Mouse (Mus musculus) embryonic facial prominence, embryonic 15.5 days (tissue): ENCODE results near the gene Gpr3. TPM values are rescaled to one million over a fixed set of nuclear protein-coding genes. Genes with fewer than 3 reads are reported as not detected.
A peak's percentile ranks its signal among the peaks of the same experiment; 100 is the strongest.

Source experiments
- ATAC-seq: fragments of 200-750 bp; cut with Nextera tagmentation; 2 replicates; pipeline ENCODE4 v1.8.0; 2017; ENCODE audit warnings: low read depth, moderate TSS enrichment; ENCODE audit not compliant: insufficient number of reproducible peaks, low FRiP score, low TSS enrichment
- H3K27ac ChIP-seq: fragments of 300-500 bp; sonication (generic); replicated peaks from 2 replicates; pipeline ENCODE4 v1.5.1; 2015; ENCODE audit warnings: mild to moderate bottlenecking, inconsistent platforms
- H3K27me3 ChIP-seq: fragments of 300-500 bp; sonication (generic); 2 replicates; pipeline ENCODE4 v1.6.1; 2015; ENCODE audit warnings: inconsistent platforms
- H3K36me3 ChIP-seq: fragments of 300-500 bp; sonication (generic); 2 replicates; pipeline ENCODE4 v1.6.1; 2015; ENCODE audit warnings: mild to moderate bottlenecking, inconsistent platforms
- H3K4me1 ChIP-seq: fragments of 300-500 bp; sonication (generic); 2 replicates; pipeline ENCODE4 v1.6.1; 2015; ENCODE audit warnings: inconsistent platforms
- H3K4me2 ChIP-seq: fragments of 300-500 bp; sonication (generic); replicated peaks from 2 replicates; pipeline ENCODE4 v1.6.1; 2015; ENCODE audit warnings: mild to moderate bottlenecking, inconsistent platforms
- H3K4me3 ChIP-seq: fragments of 300-500 bp; sonication (generic); replicated peaks from 2 replicates; pipeline ENCODE4 v1.5.1; 2015; ENCODE audit warnings: mild to moderate bottlenecking, inconsistent platforms
- H3K9ac ChIP-seq: fragments of 300-500 bp; sonication (generic); 2 replicates; pipeline ENCODE4 v1.6.1; 2015; ENCODE audit warnings: inconsistent platforms
- H3K9me3 ChIP-seq: fragments of 300-500 bp; sonication (generic); replicated peaks from 2 replicates; pipeline ENCODE4 v1.6.1; 2016; ENCODE audit warnings: inconsistent platforms
- WGBS: fragments of 180-500 bp; shearing (Covaris S2); methylation state at CpG from one replicate; pipeline ENCODE4 v1.1.7; 2015; 5-methylcytosine and 5-hydroxymethylcytosine counted together
- microRNA-seq: library from miRNA; unstranded; fragments of <30 nt; microRNA quantifications from one replicate; pipeline ENCODE4, GENCODE M21; 2016; ENCODE audit warnings: borderline number of aligned reads
- polyA plus RNA-seq: library from polyadenylated mRNA; unstranded; fragments of >200 nt; fragmentation: Nextera tagmentation; extraction: Ambion mirVana; gene quantifications from 2 replicates; pipeline ENCODE4 v1.2.1, GENCODE M21; 2015

The Gpr3 gene
- polyA plus RNA-seq, 1 experiment from 2014 or later: 0.24 TPM

- H3K27ac ChIP-seq: 0 out of 2 replicates have a peak overlapping the region, but pooled peaks have one; percentile 44
These were observed 42.2 kb downstream of the Gpr3 start for GRCm38 (mm10) chr4:133170056-133170524.

DNA sequence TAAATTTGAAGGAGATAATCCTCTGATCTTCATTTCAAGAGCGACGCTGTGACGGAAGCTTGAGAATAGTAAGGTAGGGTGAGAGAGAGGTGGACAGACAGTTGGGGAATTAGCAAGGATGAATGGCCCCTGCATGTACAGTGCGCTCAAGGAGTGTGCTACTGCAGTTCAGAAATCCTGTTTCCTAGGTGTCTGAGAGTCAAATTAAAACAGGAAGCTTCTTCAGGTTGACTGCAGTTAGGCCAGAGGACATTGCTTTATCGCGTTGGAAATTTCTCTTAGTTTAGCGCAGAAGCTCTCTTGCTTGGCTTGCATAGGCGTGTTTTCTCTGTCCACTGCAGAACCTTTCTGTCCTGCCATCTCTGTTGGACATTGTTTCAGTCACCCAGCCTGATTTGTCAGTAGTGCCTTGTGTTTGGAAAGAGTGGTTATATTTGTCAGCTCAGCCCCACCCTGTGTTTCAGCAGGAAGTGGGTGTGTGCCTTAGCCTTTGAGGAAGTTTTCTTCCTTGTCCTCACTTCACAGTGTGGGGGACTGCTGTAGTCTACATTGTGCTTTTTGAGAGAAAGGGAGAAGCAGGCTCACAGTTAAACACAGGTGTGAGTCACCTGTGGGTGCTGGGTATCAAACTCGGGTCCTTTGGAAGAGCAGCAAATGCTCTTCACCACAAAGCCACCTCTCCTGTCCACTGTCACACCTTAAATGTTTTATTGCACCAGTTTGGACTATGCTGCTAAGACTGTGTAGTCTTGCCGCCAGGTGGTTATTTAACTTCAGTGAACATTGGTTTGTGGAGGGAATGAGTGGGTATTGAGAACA is 42.9 kb downstream of the Gpr3 start:
- H3K4me2 ChIP-seq: no peak overlapping the region
- no peak overlapping the region for H3K9ac ChIP-seq
- H3K4me3 ChIP-seq: no peak overlapping the region
- peak overlapping the region; percentile 44 for H3K27ac ChIP-seq
- no peaks in the 10 kb centered on the region for H3K27me3 ChIP-seq
- peaks cover 11% of the 10 kb centered on the region for H3K36me3 ChIP-seq
- H3K4me1 ChIP-seq: peaks cover 20% of the 10 kb centered on the region
- ATAC-seq: no peak
- H3K9me3 ChIP-seq: no peaks in the 10 kb centered on the region
- WGBS: 79% methylated on average over 10 of the region's 10 CpGs

More at GRCm38 (mm10) chr4:133170056-133170524, 42.2 kb downstream of the Gpr3 start:
- Histone ChIP-seq H3K9ac (no peak overlapping the region), H3K4me1 (peaks cover 20% of the 10 kb centered on the region), H3K9me3 (no peaks in the 10 kb centered on the region), H3K27me3 (no peaks in the 10 kb centered on the region), H3K4me2 (no peak overlapping the region), H3K4me3 (no peak overlapping the region), H3K36me3 (peaks cover 7% of the 10 kb centered on the region)
- WGBS: 54% methylated on average over 3 of the region's 3 CpGs
- ATAC-seq: no peak

GRCm38 (mm10) chr4:133166773-133167172 is 45.6 kb downstream of the Gpr3 start:
- Histone ChIP-seq H3K9ac (no peak overlapping the region), H3K27ac (no peak overlapping the region), H3K27me3 (no peaks in the 10 kb centered on the region), H3K4me1 (peaks cover 15% of the 10 kb centered on the region), H3K4me3 (no peak overlapping the region), H3K9me3 (no peaks in the 10 kb centered on the region), H3K4me2 (no peak overlapping the region), H3K36me3 (peaks cover 11% of the 10 kb centered on the region)
- no peak for ATAC-seq
- 85% methylated on average over 9 of the region's 9 CpGs for WGBS

DNA sequence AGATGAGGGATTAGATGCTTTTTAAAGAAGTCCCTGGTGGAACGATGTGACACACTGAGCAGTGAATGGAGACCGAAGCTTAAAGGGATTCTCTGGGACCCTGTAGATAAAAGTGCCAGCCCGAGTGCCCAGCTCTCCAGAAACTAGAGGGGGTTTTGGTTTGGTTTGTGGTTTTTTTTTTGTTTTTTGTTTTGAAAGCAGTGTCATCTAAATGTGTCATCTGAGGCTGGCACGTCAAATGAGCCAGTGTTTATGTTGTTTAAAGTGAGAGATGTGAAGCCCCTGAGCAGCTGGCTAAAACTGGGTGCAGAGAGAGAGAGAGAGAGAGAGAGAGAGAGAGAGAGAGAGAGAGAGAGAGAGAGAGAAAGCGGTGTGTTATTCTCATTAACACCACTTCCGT is 50.1 kb downstream of the Gpr3 start:
- Histone ChIP-seq H3K27me3 (no peaks in the 10 kb centered on the region), H3K9ac (no peak overlapping the region), H3K4me1 (peaks cover 15% of the 10 kb centered on the region), H3K4me2 (no peak overlapping the region), H3K4me3 (no peak overlapping the region), H3K27ac (no peak overlapping the region), H3K36me3 (peaks cover 10% of the 10 kb centered on the region), H3K9me3 (no peaks in the 10 kb centered on the region)
- no peak for ATAC-seq
- 70% methylated on average over 6 of the region's 6 CpGs for WGBS

DNA sequence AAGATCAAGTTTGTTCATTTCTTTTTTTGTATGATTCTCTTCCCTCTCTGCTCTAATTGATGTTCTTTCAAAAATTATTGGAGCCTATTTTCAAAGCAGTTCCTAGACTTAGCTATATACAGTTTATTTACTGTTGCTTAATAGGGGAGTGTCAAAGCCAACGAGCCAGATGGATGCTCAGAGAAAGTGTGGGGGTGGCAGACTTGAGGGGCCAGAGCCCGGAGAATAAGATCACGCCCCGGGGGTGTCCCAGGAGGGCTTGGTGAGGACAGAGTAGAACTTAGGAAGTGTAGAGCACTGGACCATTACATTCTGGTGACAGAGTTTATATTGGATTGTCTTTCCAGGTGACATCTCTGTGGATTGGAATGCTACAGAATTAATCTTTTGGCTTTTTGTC is 51.5 kb downstream of the Gpr3 start:
- ATAC-seq: no peak
- H3K9me3 ChIP-seq: no peaks in the 10 kb centered on the region

GRCm38 (mm10) chr4:133160211-133160610 is 52.1 kb downstream of the Gpr3 start:
- Histone ChIP-seq H3K9ac (no peak overlapping the region), H3K36me3 (peaks cover 9% of the 10 kb centered on the region), H3K4me3 (no peak overlapping the region), H3K27me3 (no peaks in the 10 kb centered on the region), H3K4me1 (peaks cover 26% of the 10 kb centered on the region), H3K4me2 (no peak overlapping the region), H3K27ac (no peak overlapping the region), H3K9me3 (no peaks in the 10 kb centered on the region)
- no peak for ATAC-seq
- 73% methylated on average over 8 of the region's 8 CpGs for WGBS

More for the DNA sequence above, 51.5 kb downstream of the Gpr3 start:
- Histone ChIP-seq H3K27me3 (no peaks in the 10 kb centered on the region), H3K27ac (no peak overlapping the region), H3K4me3 (no peak overlapping the region), H3K4me2 (no peak overlapping the region), H3K4me1 (peaks cover 25% of the 10 kb centered on the region), H3K9ac (no peak overlapping the region), H3K36me3 (peaks cover 10% of the 10 kb centered on the region)
- 66% methylated on average over 4 of the region's 4 CpGs for WGBS

DNA sequence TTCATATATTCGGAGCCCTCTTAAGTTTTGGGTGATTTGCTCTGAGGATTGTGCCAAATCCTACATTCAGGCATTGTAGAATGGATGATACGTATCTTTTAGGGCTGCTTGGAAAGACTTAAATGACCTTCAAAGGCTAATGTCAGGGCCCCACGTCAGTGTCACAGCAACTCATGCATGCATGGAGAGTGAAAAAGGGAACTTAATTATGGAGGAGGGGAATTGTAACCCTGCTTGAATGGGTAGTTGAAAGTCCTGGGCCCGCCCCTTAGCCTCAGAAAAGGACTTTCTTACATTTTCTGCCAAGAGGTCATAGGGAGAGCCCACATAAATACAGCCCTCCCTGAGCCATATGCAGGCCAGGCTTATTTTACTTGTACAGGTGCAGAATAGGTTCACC is 52.7 kb downstream of the Gpr3 start:
- Histone ChIP-seq H3K9me3 (no peaks in the 10 kb centered on the region), H3K27ac (no peak overlapping the region), H3K9ac (no peak overlapping the region), H3K4me2 (no peak overlapping the region), H3K4me3 (no peak overlapping the region), H3K27me3 (no peaks in the 10 kb centered on the region), H3K4me1 (peaks cover 26% of the 10 kb centered on the region), H3K36me3 (peaks cover 3% of the 10 kb centered on the region; the same call in 1 of the 2 replicates)
- no peak for ATAC-seq
- WGBS: 78% methylated on average over 4 of the region's 4 CpGs

Small RNA genes lying within 50 kb of the gene (microRNA-seq; reads per million reads assigned to microRNA genes)
- not detected for gene Mir7017

Other genes with a start within 250 kb of the Gpr3 start
- gene Fgr, start 238.4 kb downstream of the Gpr3 start, polyA plus RNA-seq: 0.55 and 0.65 TPM in 2 replicates
- 13.2 and 13.9 TPM in 2 replicates for gene Ahdc1, start 201.3 kb downstream of the Gpr3 start, polyA plus RNA-seq
- 116 and 118 TPM in 2 replicates for gene Wasf2, start 82.0 kb downstream of the Gpr3 start, polyA plus RNA-seq
- 8.8 and 9.3 TPM in 2 replicates for gene Cd164l2, start 405 bp downstream of the Gpr3 start, polyA plus RNA-seq
- 17.4 and 20.6 TPM in 2 replicates for gene Map3k6, start 28.3 kb upstream of the Gpr3 start, polyA plus RNA-seq
- 39.7 and 40.2 TPM in 2 replicates for gene Sytl1, start 50.6 kb upstream of the Gpr3 start, polyA plus RNA-seq
- gene Tmem222, start 65.3 kb upstream of the Gpr3 start, polyA plus RNA-seq: 79.1 and 87.8 TPM in 2 replicates
- 17.0 and 17.2 TPM in 2 replicates for gene Wdtc1, start 140.9 kb upstream of the Gpr3 start, polyA plus RNA-seq
- 11.0 and 11.2 TPM in 2 replicates for gene Slc9a1, start 157.2 kb upstream of the Gpr3 start, polyA plus RNA-seq